Mouse (Mus musculus) ES-Bruce4 (cell line): ENCODE data around the gene Fen1.

ENCODE experiments used
- CTCF ChIP-seq: IDR thresholded peaks from one replicate; pipeline ENCODE4 v1.8.1; 2011; ENCODE audit warnings: low read depth, low read length
- POLR2A ChIP-seq: IDR thresholded peaks from one replicate; pipeline ENCODE4 v1.8.1; 2011; ENCODE audit warnings: low read length; ENCODE audit not compliant: insufficient read depth

GRCm38 (mm10) chr19:10203146-10203847, 672 bp downstream of the Fen1 start:
- no peak for TF ChIP-seq CTCF
- TF ChIP-seq POLR2A = no peak
